Mouse (Mus musculus) ovary, adult 18-20 months (tissue): ENCODE data around the gene Saysd1.

Experiments
- DNase-seq: peaks from one replicate; pipeline ENCODE4 v3.0.0; 2022; ENCODE audit warnings: low spot score, mixed read lengths

Gene Saysd1

GRCm38 (mm10) chr14:20138484-20139355 is at the start of gene Saysd1:
TSS of gene Saysd1 (minus strand) at chr14:20138534.
- no peak for DNase-seq

- DNase-seq: no peak
Observed at GRCm38 (mm10) chr14:20185426-20185825, 47.1 kb upstream of the Saysd1 start.

GRCm38 (mm10) chr14:20183701-20184100 is 45.4 kb upstream of the Saysd1 start:
- DNase-seq: no peak

GRCm38 (mm10) chr14:20182596-20182995 is 44.3 kb upstream of the Saysd1 start:
- no peak for DNase-seq

GRCm38 (mm10) chr14:20181466-20181921 is 43.2 kb upstream of the Saysd1 start, which contains the start of gene Kcnk5:
TSS of gene Kcnk5 (minus strand) at chr14:20181809.
- peak; percentile 82 for DNase-seq

GRCm38 (mm10) chr14:20180751-20181162 is 42.4 kb upstream of the Saysd1 start:
- peak; percentile 54 for DNase-seq

GRCm38 (mm10) chr14:20180304-20180703 is 42.0 kb upstream of the Saysd1 start:
- no peak for DNase-seq

- DNase-seq: no peak
Observed at GRCm38 (mm10) chr14:20179731-20180280, 41.5 kb upstream of the Saysd1 start.

- no peak for DNase-seq
Observed at GRCm38 (mm10) chr14:20179080-20179479, 40.7 kb upstream of the Saysd1 start.

GRCm38 (mm10) chr14:20178593-20178992 is 40.3 kb upstream of the Saysd1 start:
- no peak for DNase-seq

- DNase-seq: no peak
Observed at GRCm38 (mm10) chr14:20177494-20178123, 39.3 kb upstream of the Saysd1 start.

GRCm38 (mm10) chr14:20175705-20176104 is 37.4 kb upstream of the Saysd1 start:
- DNase-seq: no peak

GRCm38 (mm10) chr14:20175114-20175513 is 36.8 kb upstream of the Saysd1 start:
- no peak for DNase-seq

GRCm38 (mm10) chr14:20174696-20175095 is 36.4 kb upstream of the Saysd1 start:
- no peak for DNase-seq

GRCm38 (mm10) chr14:20173873-20174490 is 35.6 kb upstream of the Saysd1 start:
- no peak for DNase-seq

- DNase-seq: no peak
Observed at GRCm38 (mm10) chr14:20172924-20173323, 34.6 kb upstream of the Saysd1 start.

GRCm38 (mm10) chr14:20172509-20172908 is 34.2 kb upstream of the Saysd1 start:
- no peak for DNase-seq

GRCm38 (mm10) chr14:20171840-20172239 is 33.5 kb upstream of the Saysd1 start:
- DNase-seq: no peak

GRCm38 (mm10) chr14:20169251-20169650 is 30.9 kb upstream of the Saysd1 start:
- no peak for DNase-seq

GRCm38 (mm10) chr14:20168478-20168877 is 30.1 kb upstream of the Saysd1 start:
- DNase-seq: no peak

- no peak for DNase-seq
Observed at GRCm38 (mm10) chr14:20168054-20168453, 29.7 kb upstream of the Saysd1 start.

GRCm38 (mm10) chr14:20165413-20165812 is 27.1 kb upstream of the Saysd1 start:
- peak; percentile 55 for DNase-seq
